Mouse (Mus musculus): ENCODE results near the gene Tcte1. TPM values are rescaled to one million over a fixed set of nuclear protein-coding genes. Genes with fewer than 3 reads are reported as not detected.

Tcte1 gene
- polyA plus RNA-seq, 1 experiment from 2014 or later: 2.1 TPM

GRCm38 (mm10) chr17:45559732-45560525 lies 36.7 kb downstream of the Tcte1 start:
- ATAC-seq: no peak
- Histone ChIP-seq H3K4me3 (no peak overlapping the region), H3K4me2 (no peak overlapping the region), H3K4me1 (peaks cover 23% of the 10 kb centered on the region), H3K27ac (no peak overlapping the region), H3K9me3 (replicated peaks) (no peaks in the 10 kb centered on the region), H3K27me3 (peaks cover 15% of the 10 kb centered on the region), H3K36me3 (ENCODE audit: poor library complexity, severe bottlenecking) (no peaks in the 10 kb centered on the region), H3K9ac (no peak overlapping the region)
- 85% methylated on average over 15 of the region's 15 CpGs for WGBS

GRCm38 (mm10) chr17:45563216-45563615 lies 40.0 kb downstream of the Tcte1 start:
- Histone ChIP-seq H3K4me1 (peaks cover 31% of the 10 kb centered on the region), H3K27ac (no peak overlapping the region), H3K27me3 (no peaks in the 10 kb centered on the region), H3K36me3 (ENCODE audit: poor library complexity, severe bottlenecking) (peaks cover 28% of the 10 kb centered on the region), H3K9ac (no peak overlapping the region), H3K4me2 (peak overlapping the region; percentile 98), H3K9me3 (replicated peaks) (no peaks in the 10 kb centered on the region), H3K4me3 (no peak overlapping the region)
- no peak for ATAC-seq
- 80% methylated on average over 12 of the region's 12 CpGs for WGBS

GRCm38 (mm10) chr17:45563655-45564530 lies 40.7 kb downstream of the Tcte1 start, which contains the start of gene Slc35b2:
Gene Slc35b2 (plus strand): TSS chr17:45563874.
- Histone ChIP-seq H3K27me3 (no peaks in the 10 kb centered on the region), H3K9ac (peak within 1 kb of the TSS; percentile 94), H3K9me3 (replicated peaks) (no peaks in the 10 kb centered on the region), H3K27ac (peak within 1 kb of the TSS; percentile 78), H3K4me3 (peak within 1 kb of the TSS; percentile 80), H3K36me3 (ENCODE audit: poor library complexity, severe bottlenecking) (peaks cover 35% of the 10 kb centered on the region), H3K4me2 (peak within 1 kb of the TSS; percentile 98), H3K4me1 (peaks cover 38% of the 10 kb centered on the region)
- ATAC-seq: peak; percentile 87
- under 1% methylated on average over 57 of the region's 61 CpGs for WGBS

- peak overlapping the region; percentile 78 for H3K27ac ChIP-seq
- peak overlapping the region; percentile 94 for H3K9ac ChIP-seq
- H3K4me3 ChIP-seq: peak overlapping the region; percentile 80
- no peaks in the 10 kb centered on the region for H3K9me3 ChIP-seq (replicated peaks)
- peak overlapping the region; percentile 98 for H3K4me2 ChIP-seq
- H3K36me3 ChIP-seq (ENCODE audit: poor library complexity, severe bottlenecking): peaks cover 42% of the 10 kb centered on the region
- ATAC-seq: no peak
- H3K4me1 ChIP-seq: peaks cover 43% of the 10 kb centered on the region
- H3K27me3 ChIP-seq: no peaks in the 10 kb centered on the region
- WGBS: 8% methylated on average over 18 of the region's 18 CpGs
Measured at GRCm38 (mm10) chr17:45564531-45565084, 41.4 kb downstream of the Tcte1 start.

- no peaks in the 10 kb centered on the region for H3K27me3 ChIP-seq
- H3K27ac ChIP-seq: peak overlapping the region; percentile 78; the same call in 1 of the 2 replicates
Measured at GRCm38 (mm10) chr17:45565103-45565502, 41.9 kb downstream of the Tcte1 start.

GRCm38 (mm10) chr17:45566031-45566359 lies 42.8 kb downstream of the Tcte1 start:
- Histone ChIP-seq H3K27me3 (no peaks in the 10 kb centered on the region), H3K4me2 (0 out of 2 replicates have a peak overlapping the region, but pooled peaks have one; percentile 98), H3K4me3 (no peak overlapping the region), H3K27ac (0 out of 2 replicates have a peak overlapping the region, but pooled peaks have one; percentile 6), H3K9me3 (replicated peaks) (no peaks in the 10 kb centered on the region), H3K9ac (no peak overlapping the region), H3K36me3 (ENCODE audit: poor library complexity, severe bottlenecking) (peaks cover 56% of the 10 kb centered on the region), H3K4me1 (peaks cover 57% of the 10 kb centered on the region)
- ATAC-seq: no peak
- 83% methylated on average over 1 of the region's 1 CpGs for WGBS

More at GRCm38 (mm10) chr17:45565103-45565502, 41.9 kb downstream of the Tcte1 start:
- Histone ChIP-seq H3K36me3 (ENCODE audit: poor library complexity, severe bottlenecking) (peaks cover 47% of the 10 kb centered on the region), H3K4me1 (peaks cover 48% of the 10 kb centered on the region), H3K4me2 (peak overlapping the region; percentile 98), H3K4me3 (peak overlapping the region; percentile 80), H3K9me3 (replicated peaks) (no peaks in the 10 kb centered on the region), H3K9ac (peak overlapping the region; percentile 94)
- no peak for ATAC-seq
- 92% methylated on average over 11 of the region's 11 CpGs for WGBS

GRCm38 (mm10) chr17:45566360-45567161 lies 43.3 kb downstream of the Tcte1 start:
- 0 out of 2 replicates have a peak overlapping the region, but pooled peaks have one; percentile 1 for H3K4me2 ChIP-seq
- no peak for ATAC-seq
- no peaks in the 10 kb centered on the region for H3K27me3 ChIP-seq
- H3K4me3 ChIP-seq: no peak overlapping the region
- peaks cover 63% of the 10 kb centered on the region for H3K4me1 ChIP-seq
- no peaks in the 10 kb centered on the region for H3K9me3 ChIP-seq (replicated peaks)
- WGBS: 68% methylated on average over 18 of the region's 18 CpGs
- H3K36me3 ChIP-seq (ENCODE audit: poor library complexity, severe bottlenecking): peaks cover 61% of the 10 kb centered on the region
- 0 out of 2 replicates have a peak overlapping the region, but pooled peaks have one; percentile 8 for H3K9ac ChIP-seq
- peak overlapping the region; percentile 61; the same call in 1 of the 2 replicates for H3K27ac ChIP-seq

- 0 out of 2 replicates have a peak overlapping the region, but pooled peaks have one; percentile 1 for H3K4me2 ChIP-seq
- H3K27ac ChIP-seq: peak overlapping the region; percentile 61; the same call in 1 of the 2 replicates
- 32% methylated on average over 4 of the region's 4 CpGs for WGBS
- H3K27me3 ChIP-seq: no peaks in the 10 kb centered on the region
- ATAC-seq: no peak
- H3K4me1 ChIP-seq: peaks cover 68% of the 10 kb centered on the region
- H3K36me3 ChIP-seq (ENCODE audit: poor library complexity, severe bottlenecking): peaks cover 63% of the 10 kb centered on the region
- no peak overlapping the region for H3K4me3 ChIP-seq
- H3K9ac ChIP-seq: no peak overlapping the region
- no peaks in the 10 kb centered on the region for H3K9me3 ChIP-seq (replicated peaks)
Measured at GRCm38 (mm10) chr17:45567162-45567601, 43.9 kb downstream of the Tcte1 start.

GRCm38 (mm10) chr17:45568990-45569389 lies 45.8 kb downstream of the Tcte1 start:
- no peak for ATAC-seq
- no peak overlapping the region; the same call in 1 of the 2 replicates for H3K9ac ChIP-seq
- no peak overlapping the region; the same call in 1 of the 2 replicates for H3K27ac ChIP-seq

GRCm38 (mm10) chr17:45569999-45570398 lies 46.8 kb downstream of the Tcte1 start:
- H3K4me1 ChIP-seq: peaks cover 71% of the 10 kb centered on the region
- no peaks in the 10 kb centered on the region for H3K27me3 ChIP-seq
- peaks cover 63% of the 10 kb centered on the region for H3K36me3 ChIP-seq (ENCODE audit: poor library complexity, severe bottlenecking)
- H3K9me3 ChIP-seq (replicated peaks): no peaks in the 10 kb centered on the region
- no peak overlapping the region for H3K4me2 ChIP-seq
- no peak for ATAC-seq
- H3K4me3 ChIP-seq: no peak overlapping the region
- no peak overlapping the region for H3K27ac ChIP-seq
- 85% methylated on average over 4 of the region's 4 CpGs for WGBS
- no peak overlapping the region for H3K9ac ChIP-seq

More at GRCm38 (mm10) chr17:45568990-45569389, 45.8 kb downstream of the Tcte1 start:
- Histone ChIP-seq H3K27me3 (no peaks in the 10 kb centered on the region), H3K9me3 (replicated peaks) (no peaks in the 10 kb centered on the region), H3K36me3 (ENCODE audit: poor library complexity, severe bottlenecking) (peaks cover 63% of the 10 kb centered on the region), H3K4me2 (no peak overlapping the region), H3K4me1 (peaks cover 68% of the 10 kb centered on the region), H3K4me3 (no peak overlapping the region)
- 87% methylated on average over 12 of the region's 12 CpGs for WGBS
